Mouse (Mus musculus) brain, embryonic 14.5 days (tissue): ENCODE measurements around the gene Zfp277. TPM values are rescaled to one million over a fixed set of nuclear protein-coding genes. Genes with fewer than 3 reads are reported as not detected.

Experiments
- DNase-seq: peaks from one replicate; pipeline ENCODE4 v3.0.0-alpha.2; 2011; ENCODE audit warnings: low read depth
- CTCF ChIP-seq: fragments of 200-500 bp; IDR thresholded peaks from 2 replicates; pipeline ENCODE4 v1.5.1; 2012; ENCODE audit warnings: inconsistent platforms, mild to moderate bottlenecking, moderate library complexity, borderline replicate concordance; ENCODE audit not compliant: insufficient read depth, insufficient read length; ENCODE audit errors: extremely low read depth
- POLR2A ChIP-seq: fragments of 200-500 bp; IDR thresholded peaks from 2 replicates; pipeline ENCODE4 v1.6.1; 2012; ENCODE audit warnings: mild to moderate bottlenecking, inconsistent platforms, borderline replicate concordance; ENCODE audit not compliant: poor library complexity, insufficient read depth, insufficient read length, severe bottlenecking; ENCODE audit errors: extremely low read depth
- polyA plus RNA-seq: library from polyadenylated mRNA; depleted of rRNA; stranded (reverse); fragments of >200 nt; gene quantifications from 2 replicates; pipeline ENCODE4 v1.2.3, GENCODE M21; 2012; rRNA removed

The Zfp277 gene
- polyA plus RNA-seq, 1 experiment = 18.7 TPM

GRCm38 (mm10) chr12:40273339-40273738 lies 172.4 kb downstream of the Zfp277 start:
- no peak for DNase-seq
- TF ChIP-seq POLR2A (no peak), CTCF (no peak)

- TF ChIP-seq CTCF = no peak
- no peak for TF ChIP-seq POLR2A
- DNase-seq = no peak
These were observed 173.0 kb downstream of the Zfp277 start for GRCm38 (mm10) chr12:40272710-40273109.

- no peak for DNase-seq
- TF ChIP-seq CTCF (no peak), POLR2A (no peak)
These were observed 177.4 kb downstream of the Zfp277 start for GRCm38 (mm10) chr12:40268313-40268712.

Other genes starting within 250 kb of the Zfp277 start
- 0.25 and 0.26 TPM in 2 replicates for gene Lsmem1, start 246.4 kb downstream of the Zfp277 start, polyA plus RNA-seq
- gene Ifrd1, start 197.4 kb downstream of the Zfp277 start, polyA plus RNA-seq = 59.0 and 59.6 TPM in 2 replicates
- 25.8 and 29.5 TPM in 2 replicates for gene Dock4, start 50 bp upstream of the Zfp277 start, polyA plus RNA-seq